Mouse (Mus musculus) hindbrain, embryonic 15.5 days (tissue): ENCODE results near the gene Pigh. TPM values are rescaled to one million over a fixed set of nuclear protein-coding genes. Genes with fewer than 3 reads are reported as not detected.

Experiments
- ATAC-seq: fragments of 200-750 bp; cut with Nextera tagmentation; 2 replicates; pipeline ENCODE4 v1.8.0; 2017; ENCODE audit warnings: low read depth, moderate number of reproducible peaks, moderate TSS enrichment; ENCODE audit not compliant: low FRiP score
- H3K27ac ChIP-seq: fragments of 300-500 bp; sonication (generic); replicated peaks from 2 replicates; pipeline ENCODE4 v1.5.1; 2015; ENCODE audit warnings: mild to moderate bottlenecking, inconsistent platforms
- H3K27me3 ChIP-seq: fragments of 300-500 bp; sonication (generic); 2 replicates; pipeline ENCODE4 v1.6.1; 2015; ENCODE audit warnings: control low read depth, inconsistent platforms
- H3K36me3 ChIP-seq: fragments of 300-500 bp; sonication (generic); 2 replicates; pipeline ENCODE4 v1.6.1; 2015; ENCODE audit warnings: control low read depth, inconsistent platforms
- H3K4me1 ChIP-seq: fragments of 300-500 bp; sonication (generic); replicated peaks from 2 replicates; pipeline ENCODE4 v1.6.1; 2015; ENCODE audit warnings: control low read depth, inconsistent platforms
- H3K4me2 ChIP-seq: fragments of 300-500 bp; sonication (generic); 2 replicates; pipeline ENCODE4 v1.6.1; 2015; ENCODE audit warnings: moderate library complexity, mild to moderate bottlenecking, inconsistent platforms
- H3K4me3 ChIP-seq: fragments of 300-500 bp; sonication (generic); 2 replicates; pipeline ENCODE4 v1.5.1; 2015; ENCODE audit warnings: mild to moderate bottlenecking, inconsistent platforms
- H3K9ac ChIP-seq: fragments of 300-500 bp; sonication (generic); 2 replicates; pipeline ENCODE4 v1.6.1; 2015; ENCODE audit warnings: inconsistent platforms
- H3K9me3 ChIP-seq: fragments of 300-500 bp; sonication (generic); 2 replicates; pipeline ENCODE4 v1.6.1; 2016; ENCODE audit warnings: control low read depth, inconsistent platforms
- WGBS: fragments of 180-500 bp; shearing (Covaris S2); methylation state at CpG from one replicate; pipeline ENCODE4 v1.1.7; 2015; 5-methylcytosine and 5-hydroxymethylcytosine counted together
- polyA plus RNA-seq: library from polyadenylated mRNA; unstranded; fragments of >200 nt; fragmentation: Nextera tagmentation; extraction: Ambion mirVana; gene quantifications from 2 replicates; pipeline ENCODE4 v1.2.1, GENCODE M21; 2015

Pigh gene
- polyA plus RNA-seq, 1 experiment from 2014 or later: 21.6 TPM

GRCm38 (mm10) chr12:79040201-79040827 lies 49.1 kb downstream of the Pigh start:
- ATAC-seq: no peak
- H3K4me2 ChIP-seq: no peak overlapping the region
- no peak overlapping the region for H3K9ac ChIP-seq
- H3K4me1 ChIP-seq: no peaks in the 10 kb centered on the region
- peaks cover 3% of the 10 kb centered on the region; the same call in 1 of the 2 replicates for H3K36me3 ChIP-seq
- no peaks in the 10 kb centered on the region for H3K27me3 ChIP-seq
- no peak overlapping the region for H3K4me3 ChIP-seq
- no peak overlapping the region for H3K27ac ChIP-seq
- WGBS: 90% methylated on average over 11 of the region's 11 CpGs
- no peaks in the 10 kb centered on the region for H3K9me3 ChIP-seq

- no peak for ATAC-seq
- Histone ChIP-seq H3K4me3 (no peak overlapping the region), H3K27ac (no peak overlapping the region), H3K36me3 (peaks cover 3% of the 10 kb centered on the region; the same call in 1 of the 2 replicates), H3K4me2 (no peak overlapping the region), H3K4me1 (no peaks in the 10 kb centered on the region), H3K27me3 (no peaks in the 10 kb centered on the region), H3K9ac (no peak overlapping the region), H3K9me3 (no peaks in the 10 kb centered on the region)
- 74% methylated on average over 8 of the region's 8 CpGs for WGBS
These were observed 49.7 kb downstream of the Pigh start for GRCm38 (mm10) chr12:79039708-79040107.

- WGBS: 4% methylated on average over 3 of the region's 3 CpGs
- no peak for ATAC-seq
These were observed 54.1 kb downstream of the Pigh start for GRCm38 (mm10) chr12:79035349-79035748.

GRCm38 (mm10) chr12:79034331-79034730 lies 55.1 kb downstream of the Pigh start:
- no peaks in the 10 kb centered on the region for H3K36me3 ChIP-seq
- no peak for ATAC-seq
- peaks cover 5% of the 10 kb centered on the region; the same call in 1 of the 2 replicates for H3K4me1 ChIP-seq
- H3K27me3 ChIP-seq: no peaks in the 10 kb centered on the region
- H3K27ac ChIP-seq: no peak overlapping the region
- H3K4me3 ChIP-seq: no peak overlapping the region
- H3K9ac ChIP-seq: no peak overlapping the region
- no peaks in the 10 kb centered on the region for H3K9me3 ChIP-seq
- no peak overlapping the region for H3K4me2 ChIP-seq
- WGBS: 99% methylated on average over 2 of the region's 2 CpGs

More at GRCm38 (mm10) chr12:79035349-79035748, 54.1 kb downstream of the Pigh start:
- no peak overlapping the region for H3K4me2 ChIP-seq
- H3K27me3 ChIP-seq: no peaks in the 10 kb centered on the region
- no peak overlapping the region for H3K9ac ChIP-seq
- H3K9me3 ChIP-seq: no peaks in the 10 kb centered on the region
- no peaks in the 10 kb centered on the region for H3K4me1 ChIP-seq
- no peaks in the 10 kb centered on the region for H3K36me3 ChIP-seq
- H3K4me3 ChIP-seq: no peak overlapping the region
- no peak overlapping the region for H3K27ac ChIP-seq

Other genes with a start within 250 kb of the Pigh start
- 118 and 119 TPM in 2 replicates for gene Atp6v1d, start 228.0 kb downstream of the Pigh start, polyA plus RNA-seq
- gene Eif2s1, start 227.8 kb downstream of the Pigh start, polyA plus RNA-seq: 143 and 146 TPM in 2 replicates
- gene Plek2, start 182.7 kb downstream of the Pigh start, polyA plus RNA-seq: 1.7 and 1.8 TPM in 2 replicates
- 68.0 and 70.9 TPM in 2 replicates for gene Tmem229b, start 82.0 kb downstream of the Pigh start, polyA plus RNA-seq
- 2.3 TPM in 2 replicates for gene Plekhh1, start 60.5 kb downstream of the Pigh start, polyA plus RNA-seq
- 28.6 and 30.0 TPM in 2 replicates for gene Arg2, start 41.1 kb upstream of the Pigh start, polyA plus RNA-seq
- gene Vti1b, start 83.0 kb upstream of the Pigh start, polyA plus RNA-seq: 221 and 231 TPM in 2 replicates
- gene Rdh11, start 102.6 kb upstream of the Pigh start, polyA plus RNA-seq: 35.2 and 36.3 TPM in 2 replicates
- 0.75 and 1.1 TPM in 2 replicates for gene Rdh12, start 119.3 kb upstream of the Pigh start, polyA plus RNA-seq
- 10.0 and 10.5 TPM in 2 replicates for gene Zfyve26, start 206.7 kb upstream of the Pigh start, polyA plus RNA-seq
- gene Rad51b, start 207.6 kb upstream of the Pigh start, polyA plus RNA-seq: 1.7 and 2.0 TPM in 2 replicates